Mouse (Mus musculus): Measurements from ENCODE around the gene Ccdc169.

GRCm38 (mm10) chr3:55157413-55157812 is 20.3 kb downstream of the Ccdc169 start:
- TF ChIP-seq POLR2A (IDR thresholded peaks at IDR 0.05; ENCODE audit: extremely low read depth, insufficient read depth, low read length) (no peak), CTCF (IDR thresholded peaks at IDR 0.05; ENCODE audit: extremely low read depth, insufficient read depth, low read length) (no peak)
